Mouse (Mus musculus): ENCODE data around the gene Utp14b. TPM values are rescaled to one million over a fixed set of nuclear protein-coding genes. Genes with fewer than 3 reads are reported as not detected.

The Utp14b gene
- polyA plus RNA-seq, 1 experiment = 4.3 TPM

DNA sequence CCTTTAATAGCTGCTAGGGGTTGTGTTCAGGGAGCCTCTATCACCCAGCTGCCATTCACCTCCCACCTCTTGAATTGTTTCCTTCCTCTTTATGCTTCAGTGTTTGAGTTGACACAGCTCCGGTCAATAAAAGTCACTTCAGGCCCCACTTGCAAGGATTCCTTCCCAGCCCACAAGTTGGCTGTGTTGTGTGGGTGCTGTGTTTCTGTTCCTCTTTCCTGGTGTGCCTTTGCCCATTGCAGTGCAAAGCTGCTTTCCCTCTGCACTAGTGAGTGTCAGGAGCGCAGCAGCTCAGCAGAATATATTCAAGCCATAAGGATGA is 45.1 kb downstream of the Utp14b start:
- H3K4me1 ChIP-seq (ENCODE audit: control insufficient read depth, insufficient read depth, low read length) = peaks cover 38% of the 10 kb centered on the region
- TF ChIP-seq CTCF (IDR thresholded peaks at IDR 0.05; ENCODE audit: low read depth, low read length) (no peak), POLR2A (IDR thresholded peaks at IDR 0.05; ENCODE audit: borderline replicate concordance, low read depth, low read length) (no peak)
- H3K4me3 ChIP-seq (ENCODE audit: insufficient read depth, low read length) = peak overlapping the region; percentile 24
- H3K27ac ChIP-seq (ENCODE audit: insufficient read depth, low read depth, low read length) = peak overlapping the region; percentile 89

DNA sequence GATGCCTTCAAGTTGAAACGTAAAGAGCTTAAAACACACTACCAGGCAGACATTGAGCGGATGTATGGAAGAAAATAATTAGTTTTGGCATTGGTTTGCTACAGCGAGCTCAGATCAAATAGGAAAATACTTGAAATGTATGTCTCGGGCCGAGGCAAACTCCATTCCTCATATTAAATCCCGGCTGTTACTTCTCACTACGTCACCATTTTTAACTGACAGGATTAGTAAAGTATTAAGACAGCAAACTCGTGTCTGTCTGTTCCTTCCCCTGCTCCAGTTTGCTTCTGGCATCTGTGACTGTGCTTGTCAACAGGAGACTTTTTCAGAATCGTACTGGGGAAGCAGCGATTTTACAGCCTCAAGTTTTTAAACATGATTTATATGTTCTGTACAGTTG is 48.5 kb downstream of the Utp14b start:
- no peak overlapping the region for H3K27ac ChIP-seq (ENCODE audit: insufficient read depth, low read depth, low read length)
- TF ChIP-seq POLR2A (IDR thresholded peaks at IDR 0.05; ENCODE audit: borderline replicate concordance, low read depth, low read length) (no peak), CTCF (IDR thresholded peaks at IDR 0.05; ENCODE audit: low read depth, low read length) (no peak)
- H3K4me1 ChIP-seq (ENCODE audit: control insufficient read depth, insufficient read depth, low read length) = peaks cover 38% of the 10 kb centered on the region

DNA sequence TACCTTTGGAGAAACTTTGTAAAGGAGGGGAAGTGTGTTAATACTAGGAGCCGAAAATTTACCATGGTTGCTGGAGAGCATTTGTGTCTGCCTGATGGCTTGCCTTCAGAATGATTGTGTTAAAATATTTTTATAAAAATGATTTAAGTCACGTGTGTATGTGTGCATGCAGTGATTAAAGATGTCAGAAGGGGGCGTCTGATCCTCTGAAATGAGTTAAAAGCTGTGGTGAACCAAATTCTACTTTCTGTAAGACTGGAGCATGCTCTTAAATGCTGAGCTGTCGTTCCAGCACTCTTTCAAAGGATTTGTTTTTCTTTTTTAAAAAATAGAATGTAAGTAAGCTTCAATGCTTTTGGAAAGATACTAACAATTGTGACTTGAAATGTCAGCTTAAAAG is 49.4 kb downstream of the Utp14b start:
- Histone ChIP-seq H3K4me1 (ENCODE audit: control insufficient read depth, insufficient read depth, low read length) (peaks cover 30% of the 10 kb centered on the region), H3K27ac (ENCODE audit: insufficient read depth, low read depth, low read length) (no peak overlapping the region), H3K4me3 (ENCODE audit: insufficient read depth, low read length) (no peak overlapping the region)
- TF ChIP-seq CTCF (IDR thresholded peaks at IDR 0.05; ENCODE audit: low read depth, low read length) (no peak), POLR2A (IDR thresholded peaks at IDR 0.05; ENCODE audit: borderline replicate concordance, low read depth, low read length) (no peak)

More for the DNA sequence above, 48.5 kb downstream of the Utp14b start:
- no peak overlapping the region for H3K4me3 ChIP-seq (ENCODE audit: insufficient read depth, low read length)

DNA sequence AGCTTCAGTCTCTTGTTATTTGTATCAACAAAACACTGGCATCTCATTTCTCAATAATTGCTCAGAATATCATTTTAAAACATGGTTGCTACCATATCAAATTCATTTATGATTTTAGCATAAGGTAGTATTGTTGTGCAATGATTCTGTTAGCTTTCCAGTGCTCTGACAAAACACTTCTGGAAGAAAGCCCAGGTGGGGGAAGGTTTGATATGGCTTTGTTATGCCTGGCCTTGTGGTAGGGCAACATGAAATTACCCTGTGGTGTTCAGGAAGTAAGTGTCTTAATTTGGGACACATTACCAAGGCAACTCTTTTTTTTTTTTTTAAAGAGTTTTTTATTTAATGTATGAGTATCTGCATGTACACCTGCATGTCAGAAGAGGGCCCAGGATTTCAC is 52.2 kb downstream of the Utp14b start:
- TF ChIP-seq CTCF (IDR thresholded peaks at IDR 0.05; ENCODE audit: low read depth, low read length) = no peak
- TF ChIP-seq POLR2A (IDR thresholded peaks at IDR 0.05; ENCODE audit: borderline replicate concordance, low read depth, low read length) = no peak
- H3K4me1 ChIP-seq (ENCODE audit: control insufficient read depth, insufficient read depth, low read length) = peaks cover 8% of the 10 kb centered on the region
- H3K27ac ChIP-seq (ENCODE audit: insufficient read depth, low read depth, low read length) = no peak overlapping the region
- H3K4me3 ChIP-seq (ENCODE audit: insufficient read depth, low read length) = no peak overlapping the region

DNA sequence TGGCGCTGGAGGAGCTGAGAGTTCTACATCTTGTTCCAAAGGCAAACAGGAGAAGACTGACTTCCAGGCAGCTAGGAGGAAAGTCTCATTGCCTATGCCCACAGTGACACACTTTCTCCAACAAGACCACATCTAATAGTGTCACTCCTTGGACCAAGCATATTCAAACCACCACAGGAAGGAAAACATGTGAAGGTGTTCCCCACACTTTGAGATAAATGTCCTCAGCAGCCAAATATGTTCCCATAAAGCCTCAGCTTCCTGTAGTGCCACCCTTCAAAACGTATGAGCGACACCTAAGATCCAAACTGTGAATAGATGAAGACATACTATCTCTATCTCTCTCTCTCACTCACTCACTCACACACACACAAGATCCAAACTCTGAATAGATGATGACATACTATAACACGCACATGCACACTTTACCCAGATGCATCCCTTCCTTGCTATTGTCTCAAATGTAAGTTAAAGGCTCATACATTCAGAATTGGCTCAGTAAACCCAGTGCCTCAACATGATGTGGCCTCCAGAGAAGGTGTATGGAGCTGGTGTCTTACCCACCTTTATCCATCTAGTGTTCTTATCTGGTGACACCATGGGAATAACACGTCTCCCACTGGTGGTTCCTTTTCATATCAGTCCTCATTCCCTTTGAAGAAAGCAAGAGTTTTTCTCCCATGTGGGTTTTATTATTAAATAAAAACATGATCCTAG is 52.9 kb downstream of the Utp14b start:
- TF ChIP-seq POLR2A (IDR thresholded peaks at IDR 0.05; ENCODE audit: borderline replicate concordance, low read depth, low read length) = no peak
- no peak for TF ChIP-seq CTCF (IDR thresholded peaks at IDR 0.05; ENCODE audit: low read depth, low read length)
- peaks cover 2% of the 10 kb centered on the region; the same call in 1 of the 2 replicates for H3K4me1 ChIP-seq (ENCODE audit: control insufficient read depth, insufficient read depth, low read length)
- H3K27ac ChIP-seq (ENCODE audit: insufficient read depth, low read depth, low read length) = no peak overlapping the region
- H3K4me3 ChIP-seq (ENCODE audit: insufficient read depth, low read length) = no peak overlapping the region

Other genes with a start within 250 kb of the Utp14b start
- gene Farsb, start 169.1 kb upstream of the Utp14b start, polyA plus RNA-seq (2012; ENCODE audit: insufficient read depth, insufficient read length, missing spikeins) = 35.7 and 40.1 TPM in 2 replicates
- not detected in 2 replicates for gene Mogat1, start 147.0 kb upstream of the Utp14b start, polyA plus RNA-seq (2012; ENCODE audit: insufficient read depth, insufficient read length, missing spikeins)
- not detected in 2 replicates for gene BC035947, start 145.9 kb upstream of the Utp14b start, polyA plus RNA-seq (2012; ENCODE audit: insufficient read depth, insufficient read length, missing spikeins)
- 11.4 and 13.9 TPM in 2 replicates for gene Acsl3, start 213 bp upstream of the Utp14b start, polyA plus RNA-seq (2012; ENCODE audit: insufficient read depth, insufficient read length, missing spikeins)
- gene Kcne4, start 158.7 kb downstream of the Utp14b start, polyA plus RNA-seq (2012; ENCODE audit: insufficient read depth, insufficient read length, missing spikeins) = not detected in 2 replicates

Data from bone marrow macrophage, adult 2 months (primary cell).